Mouse (Mus musculus) hindbrain, embryonic 13.5 days (tissue): ENCODE measurements around the gene Kalrn. TPM values are rescaled to one million over a fixed set of nuclear protein-coding genes. Genes with fewer than 3 reads are reported as not detected.

Experiments
- ATAC-seq: fragments of 200-750 bp; cut with Nextera tagmentation; 2 replicates; pipeline ENCODE4 v1.8.0; 2017; ENCODE audit warnings: moderate TSS enrichment; ENCODE audit not compliant: low FRiP score
- H3K27ac ChIP-seq: fragments of 300-500 bp; sonication (generic); 2 replicates; pipeline ENCODE4 v1.5.1; 2015; ENCODE audit warnings: inconsistent platforms, mild to moderate bottlenecking, moderate library complexity
- H3K27me3 ChIP-seq: fragments of 300-500 bp; sonication (generic); 2 replicates; pipeline ENCODE4 v1.6.1; 2015; ENCODE audit warnings: mild to moderate bottlenecking, inconsistent platforms
- H3K36me3 ChIP-seq: fragments of 300-500 bp; sonication (generic); 2 replicates; pipeline ENCODE4 v1.6.1; 2015; ENCODE audit warnings: mild to moderate bottlenecking, inconsistent platforms
- H3K4me1 ChIP-seq: fragments of 300-500 bp; sonication (generic); replicated peaks from 2 replicates; pipeline ENCODE4 v1.6.1; 2015; ENCODE audit warnings: inconsistent platforms
- H3K4me2 ChIP-seq: fragments of 300-500 bp; sonication (generic); 2 replicates; pipeline ENCODE4 v1.6.1; 2015; ENCODE audit warnings: inconsistent platforms, mild to moderate bottlenecking, moderate library complexity
- H3K4me3 ChIP-seq: fragments of 300-500 bp; sonication (generic); 2 replicates; pipeline ENCODE4 v1.5.1; 2015; ENCODE audit warnings: mild to moderate bottlenecking, inconsistent platforms
- H3K9ac ChIP-seq: fragments of 300-500 bp; sonication (generic); 2 replicates; pipeline ENCODE4 v1.6.1; 2015; ENCODE audit warnings: mild to moderate bottlenecking, inconsistent platforms
- H3K9me3 ChIP-seq: fragments of 300-500 bp; sonication (generic); 2 replicates; pipeline ENCODE4 v1.6.1; 2016; ENCODE audit warnings: inconsistent platforms
- WGBS: fragments of 180-500 bp; shearing (Covaris S2); methylation state at CpG from one replicate; pipeline ENCODE4 v1.1.7; 2015; 5-methylcytosine and 5-hydroxymethylcytosine counted together
- polyA plus RNA-seq: library from polyadenylated mRNA; unstranded; fragments of >200 nt; fragmentation: Nextera tagmentation; extraction: Ambion mirVana; gene quantifications from 2 replicates; pipeline ENCODE4 v1.2.1, GENCODE M21; 2015

The Kalrn gene
- polyA plus RNA-seq, 1 experiment from 2014 or later: 31.5 TPM

DNA sequence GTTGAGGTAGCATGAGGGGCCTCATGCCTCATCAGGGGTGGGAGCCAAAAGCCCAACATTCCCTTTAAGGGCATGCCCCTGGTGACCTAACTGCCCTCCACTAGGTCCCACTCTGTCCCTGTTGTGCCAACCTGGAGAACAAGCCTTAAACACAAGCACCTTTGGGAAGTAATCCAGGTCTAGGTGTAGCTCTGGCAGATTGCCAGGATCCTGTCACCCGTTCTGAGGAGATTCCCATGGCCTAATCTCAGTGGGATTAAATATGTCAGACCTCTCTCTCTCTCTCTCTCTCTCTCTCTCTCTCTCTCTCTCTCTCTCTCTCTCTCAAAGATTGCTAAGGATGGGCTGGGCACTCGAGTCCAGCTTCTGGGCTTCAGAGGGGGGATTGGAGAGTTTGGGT is 641.6 kb downstream of the Kalrn start:
- Histone ChIP-seq H3K4me2 (no peak overlapping the region), H3K4me3 (no peak overlapping the region)

DNA sequence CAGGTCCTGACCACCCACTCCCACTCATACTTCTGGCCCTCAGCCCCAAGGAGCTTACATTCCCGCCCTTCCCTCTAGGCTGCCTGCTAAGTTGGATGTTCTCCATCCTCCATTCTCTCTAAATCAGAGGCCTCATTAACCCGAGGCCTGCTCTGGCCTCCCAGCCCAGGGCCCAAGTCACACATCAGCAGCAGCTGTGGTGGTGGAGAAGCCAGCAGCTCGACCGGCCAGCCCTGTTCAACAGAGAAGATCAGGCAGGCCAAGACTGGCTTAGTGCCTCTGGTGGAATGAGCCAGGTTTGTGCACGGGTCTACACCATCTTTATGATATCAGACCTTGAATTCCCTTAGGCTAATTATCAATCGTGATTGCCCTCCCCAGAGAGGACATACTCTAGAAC is 642.5 kb downstream of the Kalrn start:
- Histone ChIP-seq H3K27me3 (peaks cover 1% of the 10 kb centered on the region; the same call in 1 of the 2 replicates), H3K4me3 (no peak overlapping the region), H3K4me2 (no peak overlapping the region), H3K9ac (no peak overlapping the region), H3K4me1 (peaks cover 24% of the 10 kb centered on the region), H3K36me3 (no peaks in the 10 kb centered on the region), H3K9me3 (no peaks in the 10 kb centered on the region), H3K27ac (no peak overlapping the region)
- 93% methylated on average over 6 of the region's 6 CpGs for WGBS
- no peak for ATAC-seq

More for the DNA sequence above, 641.6 kb downstream of the Kalrn start:
- peaks cover 3% of the 10 kb centered on the region; the same call in 1 of the 2 replicates for H3K27me3 ChIP-seq
- H3K27ac ChIP-seq: no peak overlapping the region
- no peaks in the 10 kb centered on the region for H3K36me3 ChIP-seq
- H3K4me1 ChIP-seq: peaks cover 24% of the 10 kb centered on the region
- 62% methylated on average over 2 of the region's 2 CpGs for WGBS
- ATAC-seq: no peak
- no peak overlapping the region for H3K9ac ChIP-seq
- no peaks in the 10 kb centered on the region for H3K9me3 ChIP-seq

DNA sequence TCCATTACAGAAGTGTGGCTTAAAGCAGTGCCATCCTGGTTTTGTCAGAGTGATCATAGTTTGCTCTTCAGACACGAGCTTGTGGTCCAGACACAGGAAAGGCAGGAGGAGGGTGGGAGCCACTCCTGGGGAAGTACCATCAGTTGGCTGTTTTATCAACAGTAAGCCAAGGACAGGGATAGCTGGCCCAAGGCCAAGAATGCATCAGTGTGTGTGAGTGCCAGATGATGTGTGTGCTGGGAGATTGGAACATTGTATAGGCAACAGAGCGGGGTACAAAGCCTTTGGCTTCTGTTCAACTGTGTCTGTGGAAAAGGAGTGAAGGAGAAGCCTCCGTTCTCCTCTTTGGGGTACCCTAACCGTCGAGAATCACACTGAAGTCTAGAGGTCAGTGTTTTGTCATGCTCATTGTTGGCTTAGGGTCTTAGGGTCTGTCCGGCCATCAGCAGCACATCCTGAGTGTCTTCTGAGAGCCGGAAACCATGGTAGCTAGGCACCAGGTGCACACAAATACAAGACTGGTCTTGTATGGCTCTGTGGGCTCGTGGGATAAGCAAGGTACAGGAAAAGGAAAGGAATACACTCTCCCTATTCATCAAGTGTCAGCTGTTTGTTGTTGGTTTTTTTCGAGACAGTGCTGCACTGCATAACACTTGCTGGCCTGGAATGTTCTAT is 644.4 kb downstream of the Kalrn start:
- Histone ChIP-seq H3K4me2 (no peak overlapping the region), H3K9ac (no peak overlapping the region), H3K27me3 (no peaks in the 10 kb centered on the region; the same call in 1 of the 2 replicates), H3K9me3 (no peaks in the 10 kb centered on the region), H3K27ac (no peak overlapping the region), H3K4me1 (peaks cover 13% of the 10 kb centered on the region), H3K4me3 (no peak overlapping the region), H3K36me3 (no peaks in the 10 kb centered on the region)
- 72% methylated on average over 9 of the region's 9 CpGs for WGBS
- no peak for ATAC-seq

DNA sequence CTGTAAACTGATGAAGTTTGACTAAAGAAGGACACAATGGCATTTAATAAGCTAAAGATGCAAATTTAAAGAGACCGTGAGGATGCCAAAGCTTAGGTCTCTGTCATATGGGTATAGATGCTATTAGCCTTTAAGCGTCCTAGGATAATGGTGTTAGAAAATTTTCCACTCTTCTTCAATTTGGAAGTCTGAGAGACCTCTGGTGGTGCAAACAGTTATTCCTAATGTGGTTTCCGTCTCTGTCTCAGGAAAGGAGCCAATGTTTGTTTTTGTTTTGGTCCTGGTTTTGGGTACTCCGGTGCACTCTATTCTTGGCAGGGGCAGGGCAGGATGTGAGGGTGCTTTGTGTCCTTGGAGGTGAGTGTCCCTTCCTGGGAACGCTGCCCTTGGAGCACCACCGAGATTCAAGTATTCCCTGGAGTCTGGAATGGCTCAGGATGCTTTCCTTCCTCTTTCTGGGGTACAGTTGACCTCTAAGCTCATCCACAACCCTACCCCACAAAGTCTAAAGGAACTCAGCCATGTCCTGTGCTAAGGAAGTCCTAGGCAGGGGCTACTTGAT is 646.0 kb downstream of the Kalrn start:
- Histone ChIP-seq H3K9ac (no peak overlapping the region), H3K27ac (no peak overlapping the region), H3K4me3 (no peak overlapping the region), H3K4me2 (no peak overlapping the region), H3K27me3 (no peaks in the 10 kb centered on the region), H3K4me1 (peaks cover 15% of the 10 kb centered on the region), H3K9me3 (no peaks in the 10 kb centered on the region), H3K36me3 (no peaks in the 10 kb centered on the region)
- no peak for ATAC-seq
- 80% methylated on average over 6 of the region's 6 CpGs for WGBS

DNA sequence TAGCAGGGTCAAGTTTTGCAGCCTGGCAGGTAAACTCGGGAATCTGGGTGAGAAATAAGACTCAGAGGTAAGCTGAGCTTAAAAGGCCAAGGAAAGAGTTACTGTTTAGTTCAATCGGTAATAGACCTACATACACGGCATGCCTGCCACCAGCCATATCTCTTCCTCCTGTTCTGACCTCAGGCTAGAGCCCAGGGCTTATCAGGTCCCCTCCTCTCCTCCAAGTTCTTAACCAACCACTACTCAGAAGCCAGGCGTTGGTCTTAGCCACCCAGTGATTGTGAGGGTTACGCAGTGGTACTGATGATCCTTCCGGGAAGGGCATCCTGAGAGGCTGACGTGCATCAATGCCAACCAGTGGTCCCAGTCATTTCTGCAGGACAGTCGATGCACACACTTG is 649.6 kb downstream of the Kalrn start:
- WGBS: 92% methylated on average over 8 of the region's 8 CpGs
- H3K4me3 ChIP-seq: no peak overlapping the region
- H3K9ac ChIP-seq: no peak overlapping the region
- H3K4me2 ChIP-seq: no peak overlapping the region
- no peaks in the 10 kb centered on the region for H3K27me3 ChIP-seq
- ATAC-seq: no peak
- H3K36me3 ChIP-seq: no peaks in the 10 kb centered on the region
- no peak overlapping the region for H3K27ac ChIP-seq
- no peaks in the 10 kb centered on the region for H3K9me3 ChIP-seq
- H3K4me1 ChIP-seq: peaks cover 19% of the 10 kb centered on the region

DNA sequence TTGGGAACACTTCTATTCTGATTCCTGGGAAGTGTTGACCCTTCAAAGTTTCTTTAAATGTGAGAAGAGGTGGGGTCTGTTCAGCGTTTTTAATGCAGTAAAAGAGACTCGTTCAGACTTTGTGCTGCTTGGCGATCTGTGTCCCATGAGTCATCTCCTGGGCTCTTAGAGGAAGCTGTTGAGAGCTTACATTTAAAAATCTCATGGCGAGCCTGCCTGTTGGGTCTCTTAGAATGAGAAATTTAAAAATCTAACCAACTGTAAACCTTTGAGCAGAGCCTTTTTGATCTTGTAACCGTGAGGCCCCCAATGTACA is 650.4 kb downstream of the Kalrn start:
- no peak overlapping the region for H3K4me2 ChIP-seq
- no peaks in the 10 kb centered on the region for H3K27me3 ChIP-seq
- 82% methylated on average over 5 of the region's 5 CpGs for WGBS
- H3K4me3 ChIP-seq: no peak overlapping the region
- H3K9me3 ChIP-seq: no peaks in the 10 kb centered on the region
- no peak overlapping the region for H3K27ac ChIP-seq
- H3K36me3 ChIP-seq: no peaks in the 10 kb centered on the region
- H3K9ac ChIP-seq: no peak overlapping the region
- H3K4me1 ChIP-seq: peaks cover 15% of the 10 kb centered on the region
- ATAC-seq: no peak

DNA sequence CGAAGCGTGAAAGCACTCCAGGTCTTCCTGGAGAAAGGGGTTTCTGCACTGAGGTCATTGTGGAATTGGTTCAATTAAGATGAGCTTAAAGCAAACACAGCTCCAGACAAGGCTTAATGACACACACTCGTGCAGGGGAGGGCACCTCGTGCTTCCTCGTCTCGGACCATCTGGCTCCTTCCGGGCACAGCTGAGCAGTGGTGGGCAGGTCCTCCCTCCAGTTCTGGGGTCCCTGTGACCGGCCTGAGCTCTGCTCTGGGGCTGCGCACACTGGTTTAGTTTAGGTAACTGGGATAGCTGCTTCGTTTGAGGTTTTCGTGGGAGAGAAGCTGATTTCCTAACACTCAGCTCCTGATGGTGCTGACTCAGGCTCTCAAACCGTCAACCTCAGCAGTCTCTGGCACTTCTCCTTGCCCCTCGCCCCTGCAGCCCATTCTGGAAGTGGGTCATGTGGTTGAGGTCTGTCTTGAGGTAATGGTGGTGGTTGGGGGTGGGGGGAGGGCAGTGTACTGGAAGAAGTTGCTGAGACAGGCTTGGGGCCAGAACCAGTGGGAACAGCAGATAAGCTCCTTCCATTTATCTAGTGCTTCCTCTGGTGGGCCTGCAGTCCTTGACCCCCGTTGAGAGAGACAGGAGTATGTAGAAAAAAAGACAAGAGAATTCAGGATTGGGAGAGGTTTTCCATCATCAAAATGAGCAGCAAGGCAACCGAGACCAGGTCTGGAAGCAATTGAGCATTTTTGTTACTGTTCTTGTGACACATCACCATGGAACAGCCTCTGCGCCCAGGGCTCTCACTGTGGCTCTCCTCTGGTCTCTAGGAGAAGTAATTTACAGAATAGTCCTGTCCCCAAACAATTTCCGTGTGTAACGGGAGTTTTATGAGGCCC is 651.0 kb downstream of the Kalrn start:
- ATAC-seq: 0 out of 2 replicates have a peak, but pooled peaks have one; percentile 24
- no peaks in the 10 kb centered on the region for H3K9me3 ChIP-seq
- peaks cover 20% of the 10 kb centered on the region for H3K4me1 ChIP-seq
- H3K27ac ChIP-seq: no peak overlapping the region; the same call in 1 of the 2 replicates
- H3K36me3 ChIP-seq: no peaks in the 10 kb centered on the region
- H3K4me3 ChIP-seq: no peak overlapping the region
- 58% methylated on average over 18 of the region's 18 CpGs for WGBS
- no peak overlapping the region for H3K9ac ChIP-seq
- no peaks in the 10 kb centered on the region for H3K27me3 ChIP-seq
- no peak overlapping the region for H3K4me2 ChIP-seq

DNA sequence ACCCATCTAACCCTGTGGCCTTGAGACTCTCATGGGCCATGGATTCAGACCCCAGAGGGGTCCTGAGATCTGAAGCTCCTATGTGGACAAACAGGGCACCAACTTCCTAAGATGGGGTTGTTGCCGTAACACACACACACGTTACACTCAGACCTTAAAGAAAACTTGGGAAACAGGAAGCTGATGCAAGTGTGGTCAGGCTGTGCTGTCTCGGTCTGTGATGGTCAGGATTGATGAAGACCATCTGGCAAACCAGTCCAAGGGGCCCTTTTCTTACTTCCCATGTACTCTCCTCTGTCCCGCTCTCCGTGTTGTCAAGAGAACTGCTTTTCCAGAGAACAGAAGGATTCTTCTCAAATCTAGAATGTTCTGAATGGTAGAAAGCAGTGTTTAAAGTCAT is 651.8 kb downstream of the Kalrn start:
- Histone ChIP-seq H3K4me2 (no peak overlapping the region), H3K4me3 (no peak overlapping the region), H3K9ac (no peak overlapping the region), H3K9me3 (no peaks in the 10 kb centered on the region), H3K4me1 (peaks cover 28% of the 10 kb centered on the region), H3K36me3 (no peaks in the 10 kb centered on the region), H3K27ac (no peak overlapping the region), H3K27me3 (no peaks in the 10 kb centered on the region)
- 83% methylated on average over 5 of the region's 5 CpGs for WGBS
- no peak for ATAC-seq

Other genes with a start within 250 kb of the Kalrn start
- not detected in 2 replicates for gene Ropn1, start 76.4 kb upstream of the Kalrn start, polyA plus RNA-seq
- gene Ccdc14, start 117.1 kb upstream of the Kalrn start, polyA plus RNA-seq: 4.5 and 4.8 TPM in 2 replicates
- gene Mylk, start 171.7 kb upstream of the Kalrn start, polyA plus RNA-seq: 4.9 and 5.0 TPM in 2 replicates